In genomic region chr4:155559454-155559853, GRCm38 (mm10) we compare ENCODE assay signal across 12 mouse cellular contexts. TPM values are rescaled to one million over a fixed set of nuclear protein-coding genes. Genes with fewer than 3 reads are reported as not detected.
DNase-seq lines count a peak whose midpoint lies in the region; TF ChIP-seq lines count a peak whose summit lies in the region.
"Had no signal": no experiment of that assay in that cellular context is flagged by ENCODE, and none has a peak within 500 bp of the region (broad histone marks: within the 10 kb centered on the region; RNA-seq: fewer than 3 reads in every experiment).

No protein-coding gene starts in this region.

- no peaks in the 10 kb centered on the region for H3K9me3 ChIP-seq in megakaryocyte, embryonic 14.5 days
- H3K9me3 ChIP-seq: lung, embryonic 15.5 days; midbrain, embryonic 15.5 days; neural tube, embryonic 15.5 days; stomach, embryonic 15.5 days had no signal

- no peak for TF ChIP-seq POLR2A in bone marrow, adult 2 months (IDR thresholded peaks at IDR 0.05; ENCODE audit: borderline replicate concordance, control insufficient read depth, low read depth, low read length)

- no peak overlapping the region for H3K4me3 ChIP-seq in layer of hippocampus, adult 2 months
- H3K4me3 ChIP-seq in bone marrow, adult 2 months (replicated peaks; ENCODE audit: control insufficient read depth, low read depth, low read length): no peak overlapping the region
- peak overlapping the region; percentile 23 for H3K4me3 ChIP-seq in megakaryocyte, embryonic 14.5 days (replicated peaks)
- H3K4me3 ChIP-seq: lung, embryonic 15.5 days; midbrain, embryonic 15.5 days; neural tube, embryonic 15.5 days; stomach, embryonic 15.5 days had no signal

- H3K36me3 ChIP-seq in megakaryocyte, embryonic 14.5 days (replicated peaks; ENCODE audit: low read length): peaks cover 73% of the 10 kb centered on the region

- DNase-seq in layer of hippocampus, adult 2 months (ENCODE audit: low spot score in 2 of 2): no peak
- no peak for DNase-seq in layer of hippocampus, postnatal 14 days (ENCODE audit: low spot score in 2 of 2)
- DNase-seq in CD4-positive, CD25-positive, alpha-beta regulatory T cell, adult 2 months (ENCODE audit: low read depth, low spot score): peak; percentile 54
- no peak for DNase-seq in thymus, postnatal 0 days (ENCODE audit: low spot score)
- no peak for DNase-seq in c-Kit-positive CD71-positive TER-119-positive erythroid progenitor cells, embryonic 14.5 days (ENCODE audit: low spot score)
- DNase-seq: right cerebral cortex, adult 18-20 months had no signal

- 12% methylated on average over 6 of the region's 6 CpGs for WGBS in bone marrow, adult 2 months

- peaks cover 11% of the 10 kb centered on the region; the same call in 1 of the 2 replicates for H3K4me1 ChIP-seq in bone marrow, adult 2 months (ENCODE audit: control insufficient read depth, insufficient read depth, low read length)
- H3K4me1 ChIP-seq in megakaryocyte, embryonic 14.5 days: peaks cover 70% of the 10 kb centered on the region

- no peak for TF ChIP-seq CTCF in layer of hippocampus, adult 2 months (conservative IDR thresholded peaks at IDR 0.05)
- TF ChIP-seq CTCF in bone marrow, adult 2 months (IDR thresholded peaks at IDR 0.05; ENCODE audit: control insufficient read depth, insufficient read depth, low read length): no peak

- no peaks in the 10 kb centered on the region for H3K27me3 ChIP-seq in megakaryocyte, embryonic 14.5 days (replicated peaks)
- H3K27me3 ChIP-seq: lung, embryonic 15.5 days; midbrain, embryonic 15.5 days; neural tube, embryonic 15.5 days; stomach, embryonic 15.5 days had no signal

- peak overlapping the region; percentile 18; the same call in 1 of the 2 replicates for H3K27ac ChIP-seq in layer of hippocampus, adult 2 months
- H3K27ac ChIP-seq in bone marrow, adult 2 months (ENCODE audit: control insufficient read depth, insufficient read depth, low read depth, low read length, poor library complexity): peak overlapping the region; percentile 49; the same call in 1 of the 2 replicates
- H3K27ac ChIP-seq: lung, embryonic 15.5 days; midbrain, embryonic 15.5 days; neural tube, embryonic 15.5 days; stomach, embryonic 15.5 days had no signal

RNA-seq across cellular contexts. Expression of gene Nadk, which starts 2.7 kb away (rescaled TPM):
- 10 to 100 TPM; 61.2 to 63.5 TPM for total RNA-seq in layer of hippocampus, adult 2 months (2021)
- total RNA-seq in layer of hippocampus, postnatal 14 days (2021): 10 to 100 TPM; 61.0 to 68.9 TPM
- 28.2 and 52.6 TPM in 2 replicates for polyA plus RNA-seq in bone marrow, adult 2 months (2011; ENCODE audit: insufficient read depth, insufficient read length, low replicate concordance, missing spikeins)
- 38.7 and 54.4 TPM in 2 replicates for polyA plus RNA-seq in megakaryocyte, embryonic 14.5 days (2012; ENCODE audit: insufficient read depth, low replicate concordance)
- 85.1 and 92.5 TPM in 2 replicates for polyA plus RNA-seq in thymus, postnatal 0 days (2015; fragmentation: Nextera tagmentation; extraction: Ambion mirVana)

RNA-seq across cellular contexts. Expression of gene Slc35e2, which starts 41.8 kb away (rescaled TPM):
- total RNA-seq in layer of hippocampus, adult 2 months (2021): 10 to 100 TPM; 39.7 to 40.3 TPM
- total RNA-seq in layer of hippocampus, postnatal 14 days (2021): 10 to 100 TPM; 41.4 to 46.1 TPM
- 7.4 and 8.4 TPM in 2 replicates for polyA plus RNA-seq in bone marrow, adult 2 months (2011; ENCODE audit: insufficient read depth, insufficient read length, low replicate concordance, missing spikeins)
- polyA plus RNA-seq in megakaryocyte, embryonic 14.5 days (2012; ENCODE audit: insufficient read depth, low replicate concordance): 0.17 and 0.60 TPM in 2 replicates
- polyA plus RNA-seq in thymus, postnatal 0 days (2015; fragmentation: Nextera tagmentation; extraction: Ambion mirVana): 6.3 and 7.5 TPM in 2 replicates
